Comparison of ENCODE assay signal across 8 mouse cellular contexts in the genomic region with DNA sequence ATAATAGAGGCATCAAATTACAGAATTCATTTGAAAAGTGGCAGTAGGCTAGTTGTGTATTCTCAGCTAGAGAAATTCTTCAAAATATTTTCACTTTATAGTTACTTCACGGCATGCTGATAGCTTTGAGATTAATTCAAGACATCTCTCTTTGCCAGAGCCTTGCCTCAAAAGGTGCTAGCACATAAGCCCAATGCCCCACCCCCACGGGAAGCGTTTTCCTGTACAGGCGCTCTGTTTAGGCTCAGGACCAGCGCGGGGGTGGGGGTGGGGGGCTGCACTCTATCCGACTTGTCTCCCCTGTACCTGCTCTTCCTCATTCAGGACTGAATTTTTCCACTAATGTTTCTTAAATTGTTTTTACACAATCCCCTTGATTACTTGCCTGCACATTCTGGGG. TPM values are rescaled to one million over a fixed set of nuclear protein-coding genes. Genes with fewer than 3 reads are reported as not detected.
DNase-seq lines count a peak whose midpoint lies in the region; ATAC-seq lines count a peak whose summit lies in the region.

No protein-coding gene starts in this region.

- no peak for ATAC-seq in forebrain, embryonic 15.5 days (replicated peaks)
- peak; percentile 9; the same call in 1 of the 2 replicates for ATAC-seq in midbrain, embryonic 14.5 days (ENCODE audit: low FRiP score, low TSS enrichment)

- 3% methylated on average over 7 of the region's 7 CpGs for WGBS in forebrain, embryonic 15.5 days
- WGBS in midbrain, embryonic 14.5 days, result under 1% methylated on average over 7 of the region's 7 CpGs

- peak overlapping the region; percentile 100; the same call in 1 of the 2 replicates for H3K4me2 ChIP-seq in forebrain, embryonic 15.5 days (replicated peaks)
- peak overlapping the region; percentile 100 for H3K4me2 ChIP-seq in midbrain, embryonic 14.5 days (ENCODE audit: low read length)

- DNase-seq in heart, adult 11 months, result peak; percentile 39
- DNase-seq in heart, adult 9 months (ENCODE audit: low spot score in 2 of 2), result no peak
- peak; percentile 60 for DNase-seq in brain, adult 2 months (ENCODE audit: low read depth, low spot score)
- peak; percentile 35 for DNase-seq in midbrain, embryonic 14.5 days
- DNase-seq in layer of hippocampus, adult 11-12 months (ENCODE audit: low spot score), result no peak
- no peak for DNase-seq in adrenal gland, postnatal 25 days
- DNase-seq in right cerebral cortex, postnatal 10 days (ENCODE audit: low spot score in 2 of 2), result no peak

- H3K4me3 ChIP-seq in forebrain, embryonic 15.5 days, result 0 out of 2 replicates have a peak overlapping the region, but pooled peaks have one; percentile 53
- H3K4me3 ChIP-seq in midbrain, embryonic 14.5 days (replicated peaks; ENCODE audit: low read depth, low read length), result peak overlapping the region; percentile 63

- peaks cover 57% of the 10 kb centered on the region for H3K27me3 ChIP-seq in forebrain, embryonic 15.5 days
- H3K27me3 ChIP-seq in midbrain, embryonic 14.5 days (ENCODE audit: control insufficient read depth, insufficient read depth, low read length), result peaks cover 18% of the 10 kb centered on the region

- no peaks in the 10 kb centered on the region for H3K9me3 ChIP-seq in forebrain, embryonic 15.5 days
- H3K9me3 ChIP-seq in midbrain, embryonic 14.5 days (ENCODE audit: control insufficient read depth, low read length), result no peaks in the 10 kb centered on the region

- H3K4me1 ChIP-seq in forebrain, embryonic 15.5 days, result peaks cover 21% of the 10 kb centered on the region
- H3K4me1 ChIP-seq in midbrain, embryonic 14.5 days (ENCODE audit: control insufficient read depth, insufficient read depth, low read length), result peaks cover 16% of the 10 kb centered on the region

- no peak overlapping the region for H3K27ac ChIP-seq in forebrain, embryonic 15.5 days (replicated peaks)
- no peak overlapping the region for H3K27ac ChIP-seq in midbrain, embryonic 14.5 days (replicated peaks; ENCODE audit: low read depth, low read length)

- no peaks in the 10 kb centered on the region for H3K36me3 ChIP-seq in forebrain, embryonic 15.5 days
- H3K36me3 ChIP-seq in midbrain, embryonic 14.5 days (ENCODE audit: control insufficient read depth, insufficient read depth, low read length), result no peaks in the 10 kb centered on the region

- H3K9ac ChIP-seq in forebrain, embryonic 15.5 days (replicated peaks), result no peak overlapping the region
- H3K9ac ChIP-seq in midbrain, embryonic 14.5 days (replicated peaks; ENCODE audit: low read length), result no peak overlapping the region

RNA-seq across cellular contexts. Expression of a gene that starts 1.3 kb away (rescaled TPM):
- 0.45 and 0.70 TPM in 2 replicates for polyA plus RNA-seq in forebrain, embryonic 15.5 days (2015; fragmentation: Nextera tagmentation; extraction: Ambion mirVana)
- 1.0 and 1.5 TPM in 2 replicates for polyA plus RNA-seq in midbrain, embryonic 14.5 days (2014; fragmentation: Nextera tagmentation; extraction: Ambion mirVana)
- 0.79 and 0.90 TPM in 2 replicates for total RNA-seq in adrenal gland, postnatal 25 days (2021)

Comparison
In these comparisons a context has a peak if more than half of its experiments do, and no peak if none do; other contexts are left out.
1. DNase-seq: peak in heart, adult 11 months (single experiment), brain, adult 2 months (single experiment) and midbrain, embryonic 14.5 days (single experiment); none in heart, adult 9 months (0 of 2), layer of hippocampus, adult 11-12 months (single experiment), adrenal gland, postnatal 25 days (single experiment) and right cerebral cortex, postnatal 10 days (0 of 2).